Mouse (Mus musculus) G1E-ER4 (cell line): ENCODE results near the gene Nubpl. TPM values are rescaled to one million over a fixed set of nuclear protein-coding genes. Genes with fewer than 3 reads are reported as not detected.

Source experiments
- GATA1 ChIP-seq: IDR thresholded peaks from one replicate; pipeline ENCODE4 v1.8.0; 2012; ENCODE audit warnings: low read length, inconsistent platforms
- polyA plus RNA-seq: library from polyadenylated mRNA; stranded (reverse); fragments of >175 nt; gene quantifications from 2 replicates; pipeline ENCODE4 v1.2.3, GENCODE M21; 2012

Gene Nubpl
- polyA plus RNA-seq = 12.8 and 23.8 TPM in 2 replicates

DNA sequence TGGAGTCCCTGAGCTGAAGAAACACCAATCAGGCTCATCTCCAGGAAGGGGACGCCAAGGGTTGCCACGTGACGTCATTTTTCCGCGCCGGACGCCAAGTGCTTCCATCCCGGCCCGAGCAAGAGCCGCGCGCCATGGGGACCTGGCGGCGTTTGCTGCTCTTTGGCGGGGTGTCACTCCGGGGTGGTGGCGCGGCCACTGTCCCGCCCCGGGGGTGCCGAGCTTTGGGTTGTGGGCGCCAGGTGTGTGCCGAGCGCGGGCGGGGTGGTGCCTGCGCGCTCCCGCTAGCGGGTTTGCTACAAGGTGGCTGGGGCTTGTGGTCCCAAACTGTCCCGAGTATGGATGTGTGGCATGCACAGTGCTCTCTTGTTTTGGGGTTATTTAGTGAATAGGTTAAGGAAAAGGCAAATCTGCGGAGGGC, at the start of gene Nubpl:
Gene Nubpl (plus strand): TSS at position 88 of the 421 bp plus-strand sequence.
- no peak for TF ChIP-seq GATA1

DNA sequence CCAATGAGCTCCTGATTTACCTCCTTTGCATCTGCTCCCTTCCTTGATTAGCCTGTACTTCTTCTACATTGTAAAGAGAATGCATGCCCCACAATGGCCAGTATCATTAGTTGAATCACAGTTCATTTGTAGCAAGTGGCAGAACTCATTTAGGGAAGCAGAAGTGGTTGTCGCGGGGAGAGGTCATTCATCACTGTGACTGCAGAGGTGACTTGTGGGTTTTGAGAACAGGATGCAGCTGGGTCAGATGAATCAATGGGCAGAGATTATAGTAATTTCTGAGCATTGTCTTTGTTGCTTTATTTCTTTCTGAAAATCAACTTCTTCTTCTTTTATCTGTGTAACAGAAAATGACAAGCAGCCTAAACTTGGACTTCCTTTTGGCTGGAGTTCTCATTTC, 48.2 kb upstream of the Nubpl start:
- no peak for TF ChIP-seq GATA1

DNA sequence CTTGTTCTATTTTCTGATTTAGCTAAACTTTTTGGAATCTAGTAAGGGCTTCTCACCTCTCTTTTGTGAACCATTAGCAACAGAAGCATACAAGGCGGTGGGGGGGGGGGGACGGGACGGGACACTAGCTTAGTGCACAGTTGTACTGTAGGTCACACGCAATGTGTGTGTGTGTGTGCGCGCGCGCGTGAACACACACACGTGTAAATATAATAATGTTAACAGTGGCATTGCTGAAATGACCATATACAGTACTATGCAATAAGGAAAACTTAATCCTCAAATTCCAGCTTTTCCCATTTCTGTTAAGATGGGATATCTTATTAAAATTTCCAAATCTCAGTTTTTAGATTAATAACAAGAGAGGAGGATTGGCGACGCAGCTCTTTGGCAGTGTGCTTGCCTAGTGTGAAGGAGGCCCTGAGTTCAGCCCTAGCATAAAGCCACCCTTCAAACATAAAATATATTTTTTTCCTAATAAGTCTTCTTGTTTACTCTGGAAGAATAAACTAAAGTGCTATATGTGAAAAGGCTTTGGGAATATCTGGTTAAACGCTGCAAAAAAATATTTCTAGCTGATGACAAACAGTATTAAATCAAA, 388 bp upstream of the Nubpl start:
- TF ChIP-seq GATA1 = no peak

DNA sequence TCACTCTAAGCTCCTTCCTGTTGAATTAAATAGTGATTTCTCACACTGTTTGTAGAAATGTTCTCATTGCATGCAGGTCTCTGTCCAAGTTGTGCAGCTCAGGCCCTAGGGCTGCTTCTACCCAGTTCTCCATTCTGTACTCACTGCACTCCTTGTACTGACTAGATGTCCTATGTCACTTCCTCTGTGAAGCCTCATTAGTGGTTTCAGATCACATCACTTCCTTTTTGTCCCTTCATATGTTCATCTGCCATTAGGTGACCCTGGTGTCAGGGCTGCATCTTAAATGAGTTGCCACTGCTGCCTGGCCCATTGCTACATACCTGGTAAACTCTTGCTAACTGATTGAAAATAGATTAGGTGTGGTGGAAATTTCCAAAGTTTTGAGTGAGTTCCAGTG, 22.7 kb downstream of the Nubpl start:
- TF ChIP-seq GATA1 = no peak

DNA sequence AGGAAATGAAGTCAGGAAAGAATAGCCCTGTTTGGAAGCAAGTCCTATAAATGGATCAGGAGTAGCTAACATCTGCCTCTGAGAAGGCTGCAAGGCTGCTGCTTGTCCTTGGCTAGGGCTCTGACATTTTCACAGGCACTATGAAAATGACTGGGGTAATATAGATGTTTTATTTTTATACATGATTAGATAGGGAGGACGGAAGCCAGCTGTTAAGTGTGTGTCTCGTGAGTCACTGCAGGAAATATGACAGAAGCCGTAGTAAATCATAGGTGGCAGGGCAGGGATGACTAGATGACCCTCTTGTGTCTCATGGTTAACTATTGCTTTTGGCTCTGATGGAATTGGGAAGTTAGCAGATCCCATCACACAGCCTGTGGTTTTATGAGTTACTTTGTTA, 28.9 kb downstream of the Nubpl start:
- no peak for TF ChIP-seq GATA1

- TF ChIP-seq GATA1 = no peak
Observed at GRCm38 (mm10) chr12:52129072-52129471, 31.5 kb downstream of the Nubpl start.

GRCm38 (mm10) chr12:52132256-52132655, 34.7 kb downstream of the Nubpl start:
- TF ChIP-seq GATA1 = no peak

- TF ChIP-seq GATA1 = no peak
Observed at GRCm38 (mm10) chr12:52138296-52138695, 40.8 kb downstream of the Nubpl start.

GRCm38 (mm10) chr12:52146639-52147038, 49.1 kb downstream of the Nubpl start:
- no peak for TF ChIP-seq GATA1

GRCm38 (mm10) chr12:52149448-52149847, 51.9 kb downstream of the Nubpl start:
- TF ChIP-seq GATA1 = no peak

- no peak for TF ChIP-seq GATA1
Observed at GRCm38 (mm10) chr12:52152071-52152470, 54.5 kb downstream of the Nubpl start.

GRCm38 (mm10) chr12:52154906-52155305, 57.4 kb downstream of the Nubpl start:
- TF ChIP-seq GATA1 = no peak

DNA sequence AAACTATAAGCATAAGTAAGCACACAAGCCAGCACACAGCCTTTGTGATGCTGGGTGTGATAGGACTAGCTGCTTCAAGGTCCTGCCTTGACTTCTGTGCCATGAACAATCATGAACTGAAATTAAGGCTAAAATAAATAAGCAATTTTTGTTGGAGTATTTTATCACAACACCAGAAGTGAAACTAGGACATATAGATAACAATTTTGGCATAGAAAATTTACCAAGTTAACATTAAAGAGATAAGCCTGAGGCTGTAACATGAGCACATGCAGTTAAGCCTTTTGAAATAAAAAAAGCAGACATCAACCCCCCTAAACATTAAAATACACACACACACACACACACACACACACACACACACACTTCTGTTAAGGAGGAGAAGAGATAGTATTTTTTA, 66.9 kb downstream of the Nubpl start:
- TF ChIP-seq GATA1 = no peak

GRCm38 (mm10) chr12:52186205-52186793, 88.8 kb downstream of the Nubpl start:
- no peak for TF ChIP-seq GATA1

- no peak for TF ChIP-seq GATA1
Observed at GRCm38 (mm10) chr12:52186963-52187590, 89.5 kb downstream of the Nubpl start.

DNA sequence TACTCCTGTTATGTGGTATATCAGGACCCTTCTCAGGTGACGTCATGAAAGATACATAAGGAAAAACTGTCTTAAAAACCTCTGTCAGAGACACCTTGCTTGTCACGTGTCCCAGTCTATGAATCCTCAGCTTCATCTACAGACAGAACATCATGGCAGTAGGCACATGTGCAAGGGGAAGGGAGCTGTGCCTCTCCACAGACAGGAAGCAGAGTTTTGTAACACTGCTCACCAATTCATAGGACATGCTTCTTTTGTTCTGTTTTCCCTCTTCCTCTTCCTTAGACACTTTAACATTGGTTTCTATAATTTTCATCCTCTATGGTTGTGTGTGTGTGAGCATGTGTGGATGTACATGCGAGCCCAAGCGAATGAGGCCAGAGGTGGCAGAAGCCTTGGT, 100.9 kb downstream of the Nubpl start:
- TF ChIP-seq GATA1 = no peak

DNA sequence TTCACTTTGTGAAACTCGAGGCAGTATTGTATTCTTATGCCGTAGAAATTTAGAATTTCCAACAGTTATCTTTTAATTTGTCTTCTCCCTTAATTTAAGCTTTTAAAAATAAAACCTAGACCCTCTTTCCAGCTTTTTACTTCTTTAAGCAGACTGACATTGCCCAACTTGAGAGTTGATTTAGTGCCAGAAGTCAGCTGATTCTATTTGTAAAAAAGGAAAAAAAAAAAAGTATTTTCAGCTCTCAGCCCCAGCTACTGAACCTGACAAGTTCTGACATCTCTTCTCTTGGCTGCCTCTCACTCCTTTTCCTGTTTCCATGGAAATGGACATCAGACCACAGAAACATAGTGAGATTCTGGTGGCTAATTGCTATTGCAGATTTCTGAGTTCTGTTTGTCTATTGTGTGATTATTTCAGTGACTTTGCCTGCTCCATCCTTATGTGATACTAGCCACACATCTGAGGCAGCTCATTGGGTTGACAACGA, 111.6 kb downstream of the Nubpl start:
- no peak for TF ChIP-seq GATA1

- no peak for TF ChIP-seq GATA1
Observed at GRCm38 (mm10) chr12:52211144-52211543, 113.6 kb downstream of the Nubpl start.
